Mouse (Mus musculus) lung, adult 2 months (tissue): ENCODE measurements at regions not wholly inside any gene's neighbourhood (a gene's known extent, or its start where the extent isn't known, plus 50 kb on each side); places are given as distances from the start of the nearest gene placed in this dataset.

Source experiments
- DNase-seq: peaks from one replicate; pipeline ENCODE4 v3.0.0; 2022
- H3K4me1 ChIP-seq: fragments of 200-500 bp; 2 replicates; pipeline ENCODE4 v1.6.1; 2011; ENCODE audit warnings: low read length; ENCODE audit not compliant: control insufficient read depth, insufficient read depth
- H3K4me3 ChIP-seq: fragments of 200-500 bp; replicated peaks from 2 replicates; pipeline ENCODE3; 2011; ENCODE audit warnings: low read depth, mild to moderate bottlenecking, control low read depth, low read length; ENCODE audit errors: extremely low read depth
- CTCF ChIP-seq: fragments of 200-500 bp; IDR thresholded peaks from 2 replicates; pipeline ENCODE4 v1.5.1; 2011; ENCODE audit warnings: mild to moderate bottlenecking, low read length, control low read depth; ENCODE audit not compliant: insufficient read depth
- POLR2A ChIP-seq: fragments of 200-500 bp; IDR thresholded peaks from 2 replicates; pipeline ENCODE4 v1.6.1; 2011; ENCODE audit warnings: low read depth, mild to moderate bottlenecking, control low read depth, low read length, borderline replicate concordance; ENCODE audit errors: extremely low read depth
- WGBS: fragments of 180-500 bp; shearing (Covaris S2); methylation state at CpG from one replicate; pipeline ENCODE4 v1.1.7; 2018; 5-methylcytosine and 5-hydroxymethylcytosine counted together

DNA sequence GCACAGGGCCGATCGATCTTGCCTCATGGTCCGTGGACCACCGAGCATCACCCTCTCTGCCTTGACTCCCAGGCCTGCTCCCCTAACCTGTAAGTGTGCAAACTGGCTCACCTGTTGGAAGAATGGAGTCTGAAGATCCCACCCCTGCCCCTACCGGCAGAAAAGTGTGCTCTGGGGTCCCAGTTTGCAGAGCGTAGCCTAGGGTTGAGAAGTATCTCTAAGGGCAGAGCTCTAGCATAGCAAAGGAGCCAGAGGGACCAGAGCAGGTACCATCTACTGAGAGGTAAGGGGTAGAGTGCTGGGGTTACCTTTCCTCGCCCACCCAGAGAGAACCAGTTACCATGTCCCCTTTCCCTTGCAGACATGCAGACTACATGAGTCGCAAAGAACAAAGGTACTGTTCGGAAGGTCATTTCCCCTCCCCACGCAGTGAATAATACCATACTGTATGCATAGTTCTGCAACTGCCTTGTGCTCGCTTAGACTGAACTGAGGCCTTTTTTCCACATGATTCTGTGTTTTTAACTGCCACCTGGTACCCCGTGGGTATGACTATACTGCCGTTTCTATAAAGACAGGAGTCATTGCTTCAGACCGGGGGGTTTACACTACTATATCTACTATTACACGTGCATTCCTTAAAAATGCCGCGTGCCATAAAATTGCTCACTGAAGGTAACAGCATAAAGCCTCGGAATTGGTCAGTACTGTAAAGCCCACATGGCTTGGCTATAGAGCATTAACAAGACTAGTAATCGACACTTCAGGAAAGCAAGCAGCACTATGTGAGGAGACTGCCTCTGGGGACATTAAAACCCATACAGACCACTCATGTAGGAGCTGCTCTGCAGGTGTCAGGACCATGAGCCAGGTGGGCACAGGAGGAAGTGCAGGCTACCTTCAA lies 88.7 kb upstream of the Ccnd2 start:
- TF ChIP-seq POLR2A (no peak), CTCF (no peak)
- Histone ChIP-seq H3K4me1 (peaks cover 1% of the 10 kb centered on the region; the same call in 1 of the 2 replicates), H3K4me3 (no peak overlapping the region)
- 79% methylated on average over 19 of the region's 19 CpGs for WGBS
- no peak for DNase-seq

- DNase-seq, result no peak
- Histone ChIP-seq H3K4me3 (no peak overlapping the region), H3K4me1 (peaks cover 6% of the 10 kb centered on the region)
- 64% methylated on average over 14 of the region's 14 CpGs for WGBS
- no peak for TF ChIP-seq POLR2A
- TF ChIP-seq CTCF, result no peak
Measured at GRCm38 (mm10) chr6:127241693-127242425, 89.9 kb upstream of the Ccnd2 start.

GRCm38 (mm10) chr6:127243032-127243431 lies 91.0 kb upstream of the Ccnd2 start:
- Histone ChIP-seq H3K4me3 (no peak overlapping the region), H3K4me1 (peaks cover 6% of the 10 kb centered on the region)
- no peak for DNase-seq
- 81% methylated on average over 2 of the region's 2 CpGs for WGBS
- no peak for TF ChIP-seq POLR2A
- no peak for TF ChIP-seq CTCF

- TF ChIP-seq POLR2A (no peak), CTCF (no peak)
- peak overlapping the region; percentile 48 for H3K4me3 ChIP-seq
- peaks cover 6% of the 10 kb centered on the region for H3K4me1 ChIP-seq
- peak; percentile 17 for DNase-seq
- 44% methylated on average over 4 of the region's 4 CpGs for WGBS
Measured at GRCm38 (mm10) chr6:127245814-127246440, 93.9 kb upstream of the Ccnd2 start.

GRCm38 (mm10) chr6:127246730-127247129 lies 94.7 kb upstream of the Ccnd2 start:
- no peak overlapping the region for H3K4me3 ChIP-seq
- no peak for TF ChIP-seq POLR2A
- no peak for TF ChIP-seq CTCF
- peaks cover 6% of the 10 kb centered on the region for H3K4me1 ChIP-seq
- 89% methylated on average over 7 of the region's 7 CpGs for WGBS
- no peak for DNase-seq

DNA sequence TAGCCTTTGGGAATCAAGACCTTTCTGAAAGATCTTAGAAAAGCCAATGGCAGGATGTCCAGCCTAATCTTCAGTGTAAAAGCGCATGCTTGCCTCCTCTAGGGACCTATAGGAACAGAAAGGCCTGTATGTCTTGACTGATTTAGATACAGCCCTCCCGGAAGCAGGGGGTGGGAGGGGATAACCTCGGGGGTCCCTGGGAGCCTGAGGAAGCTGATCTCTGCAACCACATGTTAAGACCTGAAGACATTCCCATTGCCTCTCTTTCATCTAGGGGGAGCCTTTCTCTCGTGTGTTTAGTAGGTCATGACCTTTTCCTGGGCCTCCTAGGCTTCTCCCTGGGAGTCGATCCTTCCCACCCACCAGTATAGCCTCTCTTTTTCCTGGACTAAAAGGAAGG lies 95.3 kb upstream of the Ccnd2 start:
- WGBS, result 71% methylated on average over 5 of the region's 5 CpGs
- Histone ChIP-seq H3K4me3 (no peak overlapping the region), H3K4me1 (peaks cover 6% of the 10 kb centered on the region)
- TF ChIP-seq POLR2A (no peak), CTCF (no peak)
- DNase-seq, result no peak

GRCm38 (mm10) chr6:127250181-127250873 lies 98.3 kb upstream of the Ccnd2 start:
- Histone ChIP-seq H3K4me3 (no peak overlapping the region), H3K4me1 (peaks cover 6% of the 10 kb centered on the region)
- DNase-seq, result no peak
- WGBS, result 62% methylated on average over 8 of the region's 8 CpGs
- no peak for TF ChIP-seq POLR2A
- TF ChIP-seq CTCF, result no peak

DNA sequence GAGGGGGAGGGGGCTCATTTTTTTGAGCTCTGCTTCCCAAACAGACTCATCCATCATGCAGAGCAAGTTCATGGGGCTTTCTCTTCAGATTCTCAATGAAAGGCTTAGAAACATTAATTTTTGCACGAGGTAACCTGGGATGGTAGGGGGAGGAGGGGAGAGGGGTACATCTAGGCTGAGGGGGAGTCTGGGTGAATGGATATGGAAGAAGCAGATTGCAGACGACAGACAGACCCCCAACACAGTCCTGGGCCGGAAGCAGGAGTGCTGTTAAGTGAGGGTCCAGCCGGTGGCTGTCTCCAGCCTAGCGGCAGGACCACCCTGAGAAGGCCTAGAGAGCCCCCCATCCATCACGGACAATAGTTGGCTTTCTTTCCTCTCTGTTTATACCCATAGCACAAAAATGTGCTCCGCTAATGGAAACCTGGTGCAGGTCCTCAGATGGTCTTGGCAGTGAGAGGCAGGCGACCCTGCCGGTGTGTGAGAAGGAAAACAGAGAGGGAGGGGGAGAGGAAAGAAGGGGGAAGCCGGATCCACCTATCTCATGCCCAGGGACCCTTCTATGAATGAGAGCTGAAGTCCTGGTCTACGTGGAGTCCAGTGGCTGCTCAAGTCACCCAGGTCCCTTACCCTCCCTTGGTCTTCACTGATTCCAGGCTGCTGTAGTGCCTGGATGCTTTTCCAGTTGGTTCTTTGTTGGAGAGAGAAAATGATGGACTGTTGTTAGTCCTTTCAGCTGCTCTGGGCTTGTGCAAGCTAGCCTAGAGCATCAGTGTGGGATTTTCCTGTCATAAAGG lies 99.1 kb upstream of the Ccnd2 start:
- 39% methylated on average over 11 of the region's 11 CpGs for WGBS
- Histone ChIP-seq H3K4me3 (no peak overlapping the region), H3K4me1 (peaks cover 4% of the 10 kb centered on the region; the same call in 1 of the 2 replicates)
- no peak for TF ChIP-seq POLR2A
- TF ChIP-seq CTCF, result no peak
- DNase-seq, result no peak
